Mouse (Mus musculus): Measurements from ENCODE around the gene Ttc3.
"Not testable (repeated sequence)": the region's sequence is repeated elsewhere in the genome, so short reads cannot be mapped to it uniquely, and the experiment has no call there.

Ttc3 gene

GRCm38 (mm10) chr16:94370173-94370914 is at the start of gene Ttc3:
Gene Ttc3, plus strand, starts transcription at chr16:94370618.
- DNase-seq (ENCODE audit: low read depth), result peak; percentile 91

- no peak for DNase-seq (ENCODE audit: low read depth)
These were observed 46.7 kb upstream of the Ttc3 start for GRCm38 (mm10) chr16:94323681-94324080.

- DNase-seq (ENCODE audit: low read depth), result no peak
These were observed 44.4 kb upstream of the Ttc3 start for GRCm38 (mm10) chr16:94326008-94326407.

- peak; percentile 64 for DNase-seq (ENCODE audit: low read depth)
These were observed 42.4 kb upstream of the Ttc3 start, which contains the start of gene Ripply3 for GRCm38 (mm10) chr16:94327781-94328711. Gene Ripply3, plus strand, starts transcription at chr16:94328420.

GRCm38 (mm10) chr16:94328881-94329867 is 41.2 kb upstream of the Ttc3 start:
- DNase-seq (ENCODE audit: low read depth), result peak; percentile 66

- DNase-seq (ENCODE audit: low read depth), result no peak
These were observed 40.0 kb upstream of the Ttc3 start for GRCm38 (mm10) chr16:94330429-94330828.

- no peak for DNase-seq (ENCODE audit: low read depth)
These were observed 39.1 kb upstream of the Ttc3 start for GRCm38 (mm10) chr16:94331233-94331885.

- peak; percentile 86 for DNase-seq (ENCODE audit: low read depth)
These were observed 38.5 kb upstream of the Ttc3 start for GRCm38 (mm10) chr16:94331886-94332252.

- no peak for DNase-seq (ENCODE audit: low read depth)
These were observed 34.8 kb upstream of the Ttc3 start for GRCm38 (mm10) chr16:94335656-94336055.

GRCm38 (mm10) chr16:94339164-94340160 is 31.0 kb upstream of the Ttc3 start:
- DNase-seq (ENCODE audit: low read depth), result not testable (repeated sequence)

GRCm38 (mm10) chr16:94345733-94346132 is 24.7 kb upstream of the Ttc3 start:
- no peak for DNase-seq (ENCODE audit: low read depth)

GRCm38 (mm10) chr16:94347080-94347731 is 23.2 kb upstream of the Ttc3 start:
- DNase-seq (ENCODE audit: low read depth), result no peak

GRCm38 (mm10) chr16:94348779-94349178 is 21.6 kb upstream of the Ttc3 start:
- no peak for DNase-seq (ENCODE audit: low read depth)

- no peak for DNase-seq (ENCODE audit: low read depth)
These were observed 20.7 kb upstream of the Ttc3 start for GRCm38 (mm10) chr16:94349588-94350286.

GRCm38 (mm10) chr16:94350287-94350677 is 20.1 kb upstream of the Ttc3 start:
- no peak for DNase-seq (ENCODE audit: low read depth)

GRCm38 (mm10) chr16:94354450-94354849 is 16.0 kb upstream of the Ttc3 start:
- DNase-seq (ENCODE audit: low read depth), result peak; percentile 83

GRCm38 (mm10) chr16:94356046-94356445 is 14.4 kb upstream of the Ttc3 start:
- no peak for DNase-seq (ENCODE audit: low read depth)

GRCm38 (mm10) chr16:94356776-94357494 is 13.5 kb upstream of the Ttc3 start:
- DNase-seq (ENCODE audit: low read depth), result peak; percentile 14
